Mouse (Mus musculus) midbrain, embryonic 15.5 days (tissue): Measurements from ENCODE around the gene Slamf9. TPM values are rescaled to one million over a fixed set of nuclear protein-coding genes. Genes with fewer than 3 reads are reported as not detected.

Experiments used
- ATAC-seq: fragments of 200-750 bp; cut with Nextera tagmentation; replicated peaks from 2 replicates; pipeline ENCODE4 v1.8.0; 2017; ENCODE audit warnings: moderate TSS enrichment
- H3K27ac ChIP-seq: fragments of 300-500 bp; sonication (generic); 2 replicates; pipeline ENCODE4 v1.5.1; 2015; ENCODE audit warnings: mild to moderate bottlenecking, inconsistent platforms
- H3K27me3 ChIP-seq: fragments of 300-500 bp; sonication (generic); replicated peaks from 2 replicates; pipeline ENCODE4 v1.6.1; 2015; ENCODE audit warnings: inconsistent platforms
- H3K36me3 ChIP-seq: fragments of 300-500 bp; sonication (generic); replicated peaks from 2 replicates; pipeline ENCODE4 v1.6.1; 2015; ENCODE audit warnings: inconsistent platforms
- H3K4me1 ChIP-seq: fragments of 300-500 bp; sonication (generic); 2 replicates; pipeline ENCODE4 v1.6.1; 2015; ENCODE audit warnings: inconsistent platforms
- H3K4me2 ChIP-seq: fragments of 300-500 bp; sonication (generic); 2 replicates; pipeline ENCODE4 v1.6.1; 2015; ENCODE audit warnings: inconsistent platforms, mild to moderate bottlenecking, moderate library complexity
- H3K4me3 ChIP-seq: fragments of 300-500 bp; sonication (generic); 2 replicates; pipeline ENCODE4 v1.5.1; 2015; ENCODE audit warnings: mild to moderate bottlenecking, inconsistent platforms
- H3K9ac ChIP-seq: fragments of 300-500 bp; sonication (generic); 2 replicates; pipeline ENCODE4 v1.6.1; 2015; ENCODE audit warnings: mild to moderate bottlenecking, inconsistent platforms
- H3K9me3 ChIP-seq: fragments of 300-500 bp; sonication (generic); 2 replicates; pipeline ENCODE4 v1.6.1; 2016; ENCODE audit warnings: inconsistent platforms
- WGBS: fragments of 180-500 bp; shearing (Covaris S2); methylation state at CpG from one replicate; pipeline ENCODE4 v1.1.7; 2015; ENCODE audit warnings: mixed read lengths; 5-methylcytosine and 5-hydroxymethylcytosine counted together
- polyA plus RNA-seq: library from polyadenylated mRNA; unstranded; fragments of >200 nt; fragmentation: Nextera tagmentation; extraction: Ambion mirVana; gene quantifications from 2 replicates; pipeline ENCODE4 v1.2.1, GENCODE M21; 2015

The Slamf9 gene
- polyA plus RNA-seq, 1 experiment from 2014 or later = 0.13 TPM

- H3K4me2 ChIP-seq = no peak overlapping the region
Observed at GRCm38 (mm10) chr1:172468301-172468877, 6.8 kb upstream of the Slamf9 start.

GRCm38 (mm10) chr1:172469373-172469772 is 5.8 kb upstream of the Slamf9 start:
- Histone ChIP-seq H3K36me3 (no peaks in the 10 kb centered on the region), H3K4me1 (no peaks in the 10 kb centered on the region), H3K9me3 (no peaks in the 10 kb centered on the region), H3K9ac (no peak overlapping the region), H3K4me3 (no peak overlapping the region), H3K4me2 (no peak overlapping the region), H3K27ac (no peak overlapping the region), H3K27me3 (no peaks in the 10 kb centered on the region; the same call in 1 of the 2 replicates)
- 88% methylated on average over 5 of the region's 5 CpGs for WGBS
- ATAC-seq = no peak

More at GRCm38 (mm10) chr1:172468301-172468877, 6.8 kb upstream of the Slamf9 start:
- Histone ChIP-seq H3K27ac (no peak overlapping the region), H3K9me3 (no peaks in the 10 kb centered on the region), H3K4me3 (no peak overlapping the region), H3K36me3 (no peaks in the 10 kb centered on the region), H3K9ac (no peak overlapping the region), H3K4me1 (no peaks in the 10 kb centered on the region), H3K27me3 (no peaks in the 10 kb centered on the region)
- WGBS = 70% methylated on average over 11 of the region's 11 CpGs
- no peak for ATAC-seq

- no peak overlapping the region for H3K4me2 ChIP-seq
- H3K4me3 ChIP-seq = no peak overlapping the region
- H3K4me1 ChIP-seq = no peaks in the 10 kb centered on the region
- no peaks in the 10 kb centered on the region for H3K9me3 ChIP-seq
- no peak overlapping the region for H3K27ac ChIP-seq
- no peak for ATAC-seq
- H3K9ac ChIP-seq = no peak overlapping the region
- WGBS = 65% methylated on average over 8 of the region's 8 CpGs
- no peaks in the 10 kb centered on the region; the same call in 1 of the 2 replicates for H3K27me3 ChIP-seq
- H3K36me3 ChIP-seq = no peaks in the 10 kb centered on the region
Observed at GRCm38 (mm10) chr1:172469810-172470448, 5.2 kb upstream of the Slamf9 start.

- Histone ChIP-seq H3K4me3 (no peak overlapping the region), H3K9ac (no peak overlapping the region), H3K4me2 (no peak overlapping the region), H3K9me3 (no peaks in the 10 kb centered on the region), H3K27me3 (no peaks in the 10 kb centered on the region; the same call in 1 of the 2 replicates), H3K36me3 (no peaks in the 10 kb centered on the region), H3K4me1 (no peaks in the 10 kb centered on the region), H3K27ac (no peak overlapping the region)
- ATAC-seq = no peak
Observed at GRCm38 (mm10) chr1:172472909-172473308, 2.2 kb upstream of the Slamf9 start.

- no peaks in the 10 kb centered on the region for H3K9me3 ChIP-seq
- no peak overlapping the region for H3K9ac ChIP-seq
- no peak overlapping the region for H3K4me2 ChIP-seq
- 81% methylated on average over 3 of the region's 3 CpGs for whole genome bisulfite sequencing
- no peaks in the 10 kb centered on the region; the same call in 1 of the 2 replicates for H3K27me3 ChIP-seq
- ATAC-seq = no peak
- no peak overlapping the region for H3K27ac ChIP-seq
- no peaks in the 10 kb centered on the region for H3K4me1 ChIP-seq
- no peak overlapping the region for H3K4me3 ChIP-seq
- H3K36me3 ChIP-seq = no peaks in the 10 kb centered on the region
Observed at GRCm38 (mm10) chr1:172474196-172474595, 962 bp upstream of the Slamf9 start.

GRCm38 (mm10) chr1:172478020-172478419 is 2.9 kb downstream of the Slamf9 start:
- Histone ChIP-seq H3K4me1 (peaks cover 9% of the 10 kb centered on the region), H3K36me3 (no peaks in the 10 kb centered on the region), H3K27me3 (peaks cover 4% of the 10 kb centered on the region; the same call in 1 of the 2 replicates), H3K9ac (no peak overlapping the region), H3K4me3 (no peak overlapping the region), H3K9me3 (no peaks in the 10 kb centered on the region), H3K27ac (no peak overlapping the region), H3K4me2 (no peak overlapping the region)
- 86% methylated on average over 5 of the region's 5 CpGs for WGBS
- ATAC-seq = no peak

GRCm38 (mm10) chr1:172480376-172480775 is 5.2 kb downstream of the Slamf9 start:
- no peak for ATAC-seq
- Histone ChIP-seq H3K4me1 (peaks cover 32% of the 10 kb centered on the region), H3K9me3 (no peaks in the 10 kb centered on the region), H3K9ac (no peak overlapping the region), H3K36me3 (no peaks in the 10 kb centered on the region), H3K27me3 (0 out of 2 replicates have a peak, but pooled peaks cover 4% of the 10 kb centered on the region), H3K27ac (no peak overlapping the region), H3K4me3 (no peak overlapping the region), H3K4me2 (no peak overlapping the region)
- WGBS = 92% methylated on average over 4 of the region's 4 CpGs

- Histone ChIP-seq H3K4me3 (peak overlapping the region; percentile 67), H3K9me3 (no peaks in the 10 kb centered on the region), H3K27me3 (0 out of 2 replicates have a peak, but pooled peaks cover 4% of the 10 kb centered on the region), H3K27ac (no peak overlapping the region), H3K4me1 (peaks cover 39% of the 10 kb centered on the region), H3K4me2 (peak overlapping the region; percentile 76), H3K9ac (peak overlapping the region; percentile 33; the same call in 1 of the 2 replicates), H3K36me3 (no peaks in the 10 kb centered on the region)
- no peak for ATAC-seq
- 20% methylated on average over 13 of the region's 13 CpGs for WGBS
Observed at GRCm38 (mm10) chr1:172481111-172481510, 6.0 kb downstream of the Slamf9 start.

- ATAC-seq = peak; percentile 93
- WGBS = under 1% methylated on average over 38 of the region's 38 CpGs
- Histone ChIP-seq H3K9me3 (no peaks in the 10 kb centered on the region), H3K4me2 (peak within 1 kb of the TSS; percentile 76), H3K36me3 (no peaks in the 10 kb centered on the region), H3K4me3 (peak within 1 kb of the TSS; percentile 67), H3K4me1 (peaks cover 45% of the 10 kb centered on the region), H3K27ac (peak within 1 kb of the TSS; percentile 72), H3K27me3 (0 out of 2 replicates have a peak, but pooled peaks cover 4% of the 10 kb centered on the region), H3K9ac (peak within 1 kb of the TSS; percentile 65)
Observed at GRCm38 (mm10) chr1:172481540-172482280, 6.6 kb downstream of the Slamf9 start, which contains the start of gene Igsf9. TSS of gene Igsf9 (plus strand) at chr1:172481788.

- peak; percentile 8 for ATAC-seq
- Histone ChIP-seq H3K9ac (peak overlapping the region; percentile 65), H3K9me3 (no peaks in the 10 kb centered on the region), H3K36me3 (no peaks in the 10 kb centered on the region), H3K27ac (peak overlapping the region; percentile 72), H3K4me3 (peak overlapping the region; percentile 67), H3K4me1 (peaks cover 56% of the 10 kb centered on the region), H3K4me2 (peak overlapping the region; percentile 76), H3K27me3 (0 out of 2 replicates have a peak, but pooled peaks cover 4% of the 10 kb centered on the region)
- WGBS = 1% methylated on average over 12 of the region's 12 CpGs
Observed at GRCm38 (mm10) chr1:172482518-172483360, 7.6 kb downstream of the Slamf9 start.

GRCm38 (mm10) chr1:172483361-172483660 is 8.2 kb downstream of the Slamf9 start:
- Histone ChIP-seq H3K4me3 (peak overlapping the region; percentile 67), H3K27me3 (0 out of 2 replicates have a peak, but pooled peaks cover 4% of the 10 kb centered on the region), H3K4me2 (peak overlapping the region; percentile 76), H3K9ac (peak overlapping the region; percentile 65), H3K36me3 (no peaks in the 10 kb centered on the region), H3K27ac (peak overlapping the region; percentile 72), H3K4me1 (peaks cover 60% of the 10 kb centered on the region), H3K9me3 (no peaks in the 10 kb centered on the region)
- WGBS = 12% methylated on average over 4 of the region's 4 CpGs
- peak; percentile 9; the same call in 1 of the 2 replicates for ATAC-seq
